Mouse (Mus musculus) R1 (cell line): ENCODE measurements at regions not wholly inside any gene's neighbourhood (a gene's known extent, or its start where the extent isn't known, plus 50 kb on each side); places are given as distances from the start of the nearest gene placed in this dataset.
"Not testable (repeated sequence)": the region's sequence is repeated elsewhere in the genome, so short reads cannot be mapped to it uniquely, and the experiment has no call there.

Experiments used
- DNase-seq: peaks from one replicate; pipeline ENCODE4 v3.0.0-alpha.2; 2018; ENCODE audit warnings: low read depth, low spot score

DNA sequence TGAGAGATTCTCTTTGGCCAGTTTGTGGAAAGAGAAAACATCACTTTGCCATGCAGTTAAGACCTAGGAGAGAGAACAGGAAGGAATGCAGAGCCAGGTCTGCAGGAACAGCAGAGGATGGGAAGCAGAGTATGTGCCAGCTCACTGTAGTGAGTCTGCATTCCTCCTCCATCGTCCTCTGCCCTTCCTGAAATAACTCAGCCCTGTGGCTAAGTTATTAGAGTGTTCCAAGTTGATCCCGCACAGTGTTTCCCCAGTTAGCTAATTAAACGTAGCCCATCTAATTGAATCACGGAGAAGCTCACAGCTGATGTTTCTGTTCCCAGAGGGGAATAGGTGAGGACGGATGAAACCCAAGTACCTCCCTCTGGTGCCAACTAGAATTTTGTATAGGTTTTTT, 142.3 kb upstream of the Rack1 start:
- DNase-seq, result no peak

DNA sequence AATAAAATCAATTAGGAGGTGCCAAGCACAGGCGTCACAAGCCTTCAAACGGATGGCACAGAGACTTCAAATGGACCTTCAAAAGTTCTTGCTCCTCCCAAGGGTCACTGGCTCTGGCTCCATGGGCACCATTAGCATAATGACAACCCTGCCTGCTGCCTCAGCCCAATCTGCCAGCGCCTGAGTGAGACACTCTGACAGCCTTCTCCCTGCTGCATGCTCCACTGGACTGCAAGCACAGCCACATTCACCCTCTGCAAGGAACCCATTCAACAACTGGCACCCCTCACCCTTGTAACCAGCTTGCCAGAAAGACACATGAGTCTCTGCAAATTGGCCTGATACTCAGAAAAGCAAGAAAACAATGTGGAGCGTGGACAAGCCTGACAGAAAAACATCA, 138.5 kb upstream of the Rack1 start:
- DNase-seq, result no peak

DNA sequence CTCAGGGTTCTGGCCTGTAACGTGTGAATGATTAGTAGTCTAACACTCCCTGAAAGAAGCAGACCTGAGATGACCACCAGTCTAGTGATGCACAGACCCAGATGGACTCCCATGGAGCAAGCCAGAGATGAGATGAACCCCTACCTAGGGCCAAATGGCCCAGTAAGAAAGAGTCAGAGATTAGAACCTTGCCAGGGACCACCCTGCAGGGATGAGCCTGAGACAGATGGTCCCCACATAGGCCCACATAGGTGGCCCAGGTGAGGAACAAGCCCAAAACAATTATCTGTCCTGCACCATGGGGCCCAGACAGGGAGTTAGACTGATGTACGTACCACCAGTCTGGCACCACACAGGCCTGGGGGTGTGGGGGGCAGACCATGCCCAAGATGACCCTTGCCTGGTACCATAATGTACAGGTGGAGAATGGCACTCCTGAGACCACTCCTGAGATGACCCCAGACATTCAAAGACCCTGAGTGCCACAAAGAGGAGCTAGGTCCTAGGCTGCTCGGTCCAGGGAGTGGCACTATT, 115.3 kb upstream of the Rack1 start:
- DNase-seq, result no peak

GRCm38 (mm10) chr11:48690070-48690469, 110.1 kb upstream of the Rack1 start:
- no peak for DNase-seq

DNA sequence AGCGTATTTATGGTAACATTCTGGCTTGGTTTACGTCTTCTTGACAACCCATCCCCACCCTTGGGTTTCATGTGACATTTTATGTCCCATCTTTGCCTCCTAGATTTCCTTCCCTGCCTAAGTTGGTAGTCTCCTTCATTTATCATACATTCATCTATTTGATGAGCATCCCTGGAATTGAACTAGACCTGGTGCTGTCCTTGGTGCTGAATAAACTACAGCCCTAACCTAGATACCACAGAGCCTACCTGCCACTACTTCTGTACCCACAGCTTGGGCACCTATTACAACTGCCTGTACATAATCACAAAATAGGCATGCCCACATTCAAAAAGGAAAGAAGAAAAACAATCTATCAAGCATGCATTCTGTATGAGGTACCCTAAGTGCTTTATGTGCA, 103.8 kb upstream of the Rack1 start:
- DNase-seq, result peak; percentile 55

GRCm38 (mm10) chr11:48697191-48697590, 102.9 kb upstream of the Rack1 start:
- peak; percentile 87 for DNase-seq

GRCm38 (mm10) chr11:48707192-48707591, 92.9 kb upstream of the Rack1 start:
- peak; percentile 78 for DNase-seq

DNA sequence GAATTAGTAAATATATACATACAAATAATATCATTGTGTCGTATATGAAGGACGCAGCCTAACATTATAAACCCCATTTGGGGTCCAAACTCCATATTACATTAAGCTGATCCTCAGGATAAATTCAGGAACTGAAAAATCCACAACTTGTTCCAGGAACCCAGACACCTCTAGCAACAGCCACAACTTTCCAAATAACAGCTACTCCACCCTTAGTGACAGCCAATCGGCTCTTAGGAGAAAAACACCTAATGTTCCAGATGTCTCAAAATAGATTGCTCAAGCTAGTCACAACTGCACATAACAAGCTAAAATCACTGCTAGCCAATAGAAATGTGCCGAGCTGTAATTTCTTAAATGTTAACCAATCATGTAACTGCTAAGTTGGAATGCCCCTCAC, 89.2 kb upstream of the Rack1 start:
- DNase-seq, result no peak

- DNase-seq, result no peak
These were observed 76.1 kb upstream of the Rack1 start for GRCm38 (mm10) chr11:48724068-48724467.

GRCm38 (mm10) chr11:48730826-48731225, 69.3 kb upstream of the Rack1 start:
- not testable (repeated sequence) for DNase-seq

DNA sequence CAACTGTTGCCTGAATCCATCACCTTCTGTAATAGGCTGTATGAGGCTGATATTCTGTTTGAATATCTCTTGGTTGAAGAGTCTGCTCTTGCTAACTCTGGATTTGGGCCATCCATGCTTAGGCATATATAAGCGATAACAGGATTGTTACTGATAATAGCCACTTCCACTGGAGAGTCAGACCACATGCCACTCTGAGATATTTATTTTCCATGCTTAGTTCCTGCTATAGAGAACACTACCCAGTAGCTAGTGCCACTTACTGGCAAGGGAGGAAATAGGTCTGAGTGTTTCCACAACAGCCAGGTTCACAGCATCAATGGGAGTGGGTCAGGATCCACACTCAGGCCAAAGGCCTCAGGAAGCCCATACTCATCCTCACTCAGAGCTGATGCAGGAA, 53.6 kb upstream of the Rack1 start:
- no peak for DNase-seq

- no peak for DNase-seq
These were observed 52.1 kb upstream of the Rack1 start for GRCm38 (mm10) chr11:48748066-48748465.
